Mouse (Mus musculus) ES-CJ7 (cell line): ENCODE results near the gene Btbd2.

Experiments used
- DNase-seq: peaks from one replicate; pipeline ENCODE4 v3.0.0; 2011; ENCODE audit warnings: low read depth, low spot score

Btbd2 gene

DNA sequence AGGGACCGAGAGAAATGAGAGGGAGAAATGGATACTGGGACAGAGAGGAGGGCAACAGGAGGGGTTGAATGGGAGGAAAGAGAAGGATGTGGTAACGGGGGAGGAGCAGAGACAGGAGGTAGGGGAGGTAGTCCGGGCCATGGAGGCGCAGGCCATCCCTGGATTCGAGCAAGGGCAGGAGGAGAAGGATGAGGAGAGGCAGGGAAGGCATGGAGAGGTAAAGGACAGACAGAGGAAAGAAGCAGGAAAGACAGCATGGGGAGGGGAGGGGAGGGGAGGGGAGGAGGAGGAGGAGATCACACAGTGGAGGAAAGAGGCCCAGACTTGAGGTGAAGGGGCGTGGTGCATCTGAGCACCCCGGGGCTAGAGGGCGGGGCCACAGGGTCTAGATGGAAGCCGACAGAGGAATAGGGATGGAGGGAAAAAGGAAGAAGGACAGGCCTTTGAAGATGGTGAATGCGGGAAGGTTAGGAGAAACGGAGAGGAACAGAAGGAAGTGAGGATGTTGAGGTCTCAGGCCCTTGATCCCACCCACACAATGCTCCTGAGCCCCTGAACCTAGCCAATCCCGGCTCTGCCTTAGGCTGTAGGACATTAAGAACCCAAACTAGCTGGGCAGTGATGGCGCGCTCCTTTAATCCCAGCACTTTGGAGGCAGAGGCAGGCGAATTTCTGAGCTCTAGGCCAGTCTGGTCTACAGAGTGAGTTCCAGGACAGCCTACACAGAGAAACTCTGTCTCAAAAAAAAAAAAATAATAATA, at the start of gene Btbd2:
Gene Btbd2 (minus strand): TSS at position 209 of the 761 bp plus-strand sequence.
- peak; percentile 76 for DNase-seq

DNA sequence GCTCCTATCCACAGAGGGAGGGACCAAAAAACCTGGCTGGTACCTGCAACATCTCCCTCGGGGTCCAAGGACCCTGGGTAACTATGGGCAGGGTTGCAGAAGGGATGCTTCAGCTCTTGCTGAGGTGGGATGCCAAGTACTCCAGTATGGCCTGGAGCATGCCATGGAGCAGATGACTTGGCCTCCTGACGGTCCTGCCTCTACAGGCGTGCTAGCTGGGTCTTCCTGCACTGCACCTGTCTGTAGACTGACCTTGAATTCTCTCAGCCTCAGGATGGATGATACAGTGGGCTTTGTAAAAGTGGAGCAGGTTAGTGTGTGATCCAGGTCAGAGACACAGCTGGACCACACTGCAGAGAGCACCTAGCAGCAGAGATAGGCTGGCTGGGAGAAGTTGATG, 48.6 kb upstream of the Btbd2 start:
- no peak for DNase-seq

DNA sequence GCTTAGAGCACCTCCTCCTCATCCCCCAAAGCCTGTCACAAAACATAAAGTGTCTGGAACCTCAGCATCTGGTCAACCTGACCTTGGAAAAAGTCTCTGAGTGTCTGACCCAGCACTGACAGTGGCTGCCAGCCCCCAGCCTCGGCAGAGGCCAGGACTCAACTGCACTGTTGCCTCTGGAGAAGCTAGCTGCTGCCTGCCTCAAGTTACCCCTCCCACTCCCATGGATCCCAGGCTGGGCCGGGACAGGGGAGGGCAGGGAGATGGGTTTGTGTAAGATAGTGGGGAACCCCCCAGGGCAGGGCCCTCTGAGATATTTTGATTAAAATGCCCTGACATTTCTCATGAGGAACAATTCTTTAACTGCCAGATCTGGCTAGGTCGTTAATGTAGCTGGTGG, 48.2 kb upstream of the Btbd2 start:
- DNase-seq, result no peak

DNA sequence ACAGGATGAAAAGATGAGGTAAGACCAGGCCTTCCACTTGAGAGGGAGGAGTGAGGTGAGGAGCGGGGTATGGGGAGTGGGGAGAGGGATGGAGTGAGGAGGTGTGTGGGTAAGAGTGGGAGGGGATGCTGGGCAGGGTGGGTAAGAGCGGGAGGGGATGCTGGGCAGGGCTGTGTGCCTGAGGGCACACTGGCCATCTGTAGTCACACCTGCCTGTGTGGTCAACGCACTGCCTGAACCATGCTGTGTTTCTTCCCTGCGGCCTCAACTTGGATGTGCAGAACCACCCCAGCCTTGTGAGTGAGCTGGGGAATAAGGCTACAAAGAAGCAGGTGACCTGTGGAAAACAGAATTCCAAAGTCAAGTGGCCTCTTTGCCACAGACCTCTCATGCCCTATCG, 47.5 kb upstream of the Btbd2 start:
- DNase-seq, result no peak

DNA sequence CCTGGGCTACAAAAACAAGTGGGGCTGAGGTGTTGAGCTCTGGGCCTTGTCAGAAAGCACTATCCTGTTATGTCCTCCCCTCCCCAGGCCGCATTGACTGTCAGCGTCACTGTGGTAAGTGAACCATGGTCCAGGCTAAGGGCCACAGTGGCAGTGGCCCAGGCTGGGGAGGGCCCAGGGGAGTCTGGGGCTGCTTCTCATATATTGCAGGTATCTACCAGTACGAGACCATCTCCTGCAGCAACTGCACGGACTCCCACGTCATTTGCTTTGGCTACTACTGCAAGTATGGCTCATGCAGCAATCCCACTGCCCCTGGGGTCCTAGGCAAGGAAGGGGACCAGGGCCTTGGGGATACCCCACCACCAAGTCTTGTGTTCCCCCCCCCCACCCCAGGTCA, 46.8 kb upstream of the Btbd2 start:
- DNase-seq, result no peak

DNA sequence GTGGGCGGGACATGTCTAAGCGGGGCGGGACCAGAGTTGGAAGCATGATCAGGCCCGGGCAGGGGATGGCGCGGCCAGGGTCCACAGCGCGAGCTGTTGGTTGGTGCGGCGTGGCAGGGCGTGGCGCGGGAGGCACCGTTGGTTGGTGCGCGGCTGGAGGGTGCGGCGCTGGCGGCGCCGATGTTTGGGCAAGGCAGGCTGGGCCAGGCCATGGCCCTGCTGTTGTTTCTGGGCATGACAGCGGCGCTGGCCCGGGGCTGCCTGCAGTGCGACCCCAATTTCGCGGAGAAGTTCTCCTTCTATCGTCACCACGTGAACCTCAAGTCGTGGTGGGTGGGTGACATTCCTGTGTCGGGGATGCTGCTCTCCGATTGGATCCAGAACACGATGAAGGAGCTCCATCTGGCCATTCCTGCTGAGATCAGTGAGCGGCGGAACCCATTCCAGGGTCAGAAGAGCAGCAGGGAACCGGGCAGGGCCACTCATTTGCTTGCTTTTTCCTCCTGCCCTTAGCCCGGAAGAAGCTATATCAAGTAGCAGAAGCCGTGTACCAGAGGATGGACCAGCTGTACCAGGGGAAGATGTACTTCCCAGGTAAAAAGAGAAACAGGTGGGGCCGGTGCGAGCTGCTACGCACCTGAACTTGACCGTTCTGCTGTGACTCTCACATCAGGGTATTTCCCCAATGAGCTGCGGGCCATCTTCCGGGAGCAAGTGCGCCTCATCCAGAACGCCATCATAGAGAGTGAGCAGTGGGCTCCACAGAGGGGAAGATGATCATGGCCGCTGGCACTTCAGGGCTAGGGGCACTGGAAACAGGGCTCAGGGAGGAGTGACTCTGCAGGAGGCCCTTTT, 45.9 kb upstream of the Btbd2 start:
- DNase-seq, result peak; percentile 92

DNA sequence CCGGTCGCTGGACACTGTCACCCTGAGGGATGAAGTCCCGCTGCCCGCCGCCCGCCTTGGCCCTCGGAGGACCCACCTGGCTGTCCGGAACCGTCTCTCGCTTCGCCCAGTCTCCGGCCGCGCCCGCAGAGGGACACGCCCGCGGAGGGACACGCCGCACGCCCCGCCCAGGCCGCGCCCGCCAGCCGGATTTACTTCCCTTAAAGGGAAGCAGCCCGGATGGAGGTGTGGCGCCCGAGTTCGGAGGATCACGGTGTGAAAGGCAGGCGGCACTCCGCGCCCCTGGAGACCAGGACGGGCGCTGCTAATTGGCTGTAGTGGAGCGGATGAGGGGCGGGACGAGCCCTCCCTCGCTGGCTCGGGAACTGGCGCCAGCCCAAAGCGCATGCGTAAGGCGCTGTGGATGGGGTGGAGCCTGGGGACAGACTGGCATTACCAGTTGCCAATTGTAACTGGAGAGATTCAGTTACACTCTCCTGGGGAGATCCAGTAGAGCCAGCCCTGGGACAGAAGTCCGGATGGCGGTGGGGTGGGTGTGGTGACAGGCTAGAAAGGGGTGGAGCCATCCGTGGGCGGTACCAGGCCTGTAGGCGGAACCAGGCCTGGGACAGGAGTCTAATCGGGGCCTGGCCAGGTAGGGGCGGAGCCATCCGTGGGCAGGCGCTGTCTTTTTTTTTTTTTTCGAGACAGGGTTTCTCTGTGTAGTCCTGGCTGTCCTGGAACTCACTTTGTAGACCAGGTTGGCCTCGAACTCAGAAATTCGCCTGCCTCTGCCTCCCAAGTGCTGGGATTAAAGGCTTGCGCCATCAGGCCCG, 45.1 kb upstream of the Btbd2 start, which contains the start of the genes Mob3a and Izumo4:
Gene Mob3a (minus strand): TSS at position 257 of the 815 bp plus-strand sequence.
Gene Izumo4 (plus strand): TSS at position 464 of the 815 bp plus-strand sequence.
- peak; percentile 99 for DNase-seq

DNA sequence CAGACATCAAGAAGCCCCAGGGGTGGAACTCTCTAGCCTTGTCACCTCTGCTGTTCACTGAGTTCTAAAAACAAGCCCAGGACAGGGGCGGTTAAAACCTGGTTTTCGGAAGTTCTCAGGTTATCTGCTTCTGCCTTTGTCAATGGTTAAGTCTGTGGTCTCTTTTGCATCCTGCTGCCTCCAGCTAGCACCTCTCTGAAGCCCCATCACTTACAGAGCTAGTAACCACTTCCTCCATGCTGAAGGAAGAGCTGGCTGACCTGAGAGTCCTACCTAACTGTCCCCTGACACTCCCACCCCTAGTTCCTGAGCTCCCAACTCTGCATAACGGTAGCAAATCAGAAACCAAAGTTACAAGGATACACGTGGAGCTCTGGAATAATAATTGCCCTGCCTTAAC, 43.9 kb upstream of the Btbd2 start:
- peak; percentile 38 for DNase-seq

DNA sequence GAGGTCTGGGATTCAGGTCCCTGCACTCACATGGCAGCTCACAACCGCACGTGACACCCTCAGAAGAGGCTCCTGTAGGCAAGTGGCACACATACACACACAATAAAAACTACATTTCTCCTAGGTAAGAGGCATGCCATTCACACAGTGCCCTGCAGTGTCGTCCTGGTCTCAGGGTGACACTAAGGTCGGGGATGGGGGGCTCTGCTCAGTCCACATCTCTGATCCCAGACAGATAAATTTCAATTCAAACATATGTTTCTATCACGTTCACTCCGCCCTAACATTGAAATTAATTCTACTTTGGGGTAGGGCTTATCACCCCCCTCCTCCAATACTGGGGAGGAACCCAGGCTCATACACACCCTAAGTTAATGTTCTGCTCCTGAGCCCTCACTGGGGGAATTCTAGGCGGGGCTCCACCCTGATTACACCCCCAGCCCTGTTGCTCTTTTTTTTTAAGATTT, 43.2 kb upstream of the Btbd2 start:
- no peak for DNase-seq

DNA sequence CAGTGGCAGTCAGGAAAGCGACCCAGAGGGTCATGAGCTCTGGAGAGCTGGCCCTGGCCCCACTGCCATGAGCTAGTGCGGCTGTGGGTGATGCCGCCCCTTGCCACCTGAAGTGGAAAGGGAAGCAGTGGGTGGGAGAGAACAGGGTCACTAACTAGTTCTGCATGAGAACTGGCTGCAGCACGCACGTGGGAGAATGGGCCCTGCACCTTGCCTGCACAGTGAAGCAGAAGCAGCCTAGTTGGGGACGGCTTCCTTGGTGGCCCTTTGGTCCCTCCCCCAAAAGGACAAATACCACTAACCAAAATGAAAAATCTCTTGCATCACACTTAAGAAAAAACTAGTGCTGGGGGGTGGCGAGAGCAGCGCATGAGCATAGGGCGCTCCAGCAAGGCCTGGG, 41.7 kb upstream of the Btbd2 start:
- DNase-seq, result no peak

DNA sequence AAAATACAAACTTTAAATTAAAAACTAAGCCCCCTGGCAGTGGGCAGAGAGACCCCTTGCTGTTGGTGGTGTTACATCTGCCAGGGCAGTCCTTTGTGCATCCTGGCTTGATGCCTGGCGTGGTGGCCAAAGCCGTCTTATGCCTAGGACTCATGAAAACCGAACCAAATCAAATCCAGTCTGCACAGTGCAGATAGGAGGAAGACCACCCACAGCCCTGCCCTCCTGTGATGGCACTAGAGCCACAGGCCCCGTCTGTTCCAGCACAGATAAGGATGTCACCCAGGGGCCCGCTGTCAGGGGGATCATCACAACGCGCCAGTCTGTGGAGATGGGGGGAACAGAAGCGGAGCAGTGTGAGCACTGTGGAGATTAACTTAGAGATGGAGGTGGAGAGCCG, 40.9 kb upstream of the Btbd2 start:
- no peak for DNase-seq

DNA sequence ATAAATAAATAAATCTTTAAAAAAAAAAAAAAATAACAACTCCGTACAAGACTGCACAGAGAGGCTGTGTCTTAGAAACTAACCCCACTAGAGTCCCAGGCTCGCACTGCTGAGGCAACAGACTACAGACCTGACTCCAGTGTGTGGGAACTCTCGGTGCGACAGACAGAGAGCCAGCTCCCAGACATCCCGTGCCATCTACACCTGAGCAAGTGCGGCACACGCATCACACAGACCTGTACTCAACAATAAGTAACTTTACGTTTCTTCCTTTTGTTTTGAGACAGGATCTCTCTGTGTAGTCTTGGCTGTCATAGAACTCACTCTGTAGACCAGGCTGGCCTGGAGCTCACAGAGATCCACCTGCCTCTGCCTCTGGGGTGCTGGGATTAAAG, 40.5 kb upstream of the Btbd2 start:
- no peak for DNase-seq

DNA sequence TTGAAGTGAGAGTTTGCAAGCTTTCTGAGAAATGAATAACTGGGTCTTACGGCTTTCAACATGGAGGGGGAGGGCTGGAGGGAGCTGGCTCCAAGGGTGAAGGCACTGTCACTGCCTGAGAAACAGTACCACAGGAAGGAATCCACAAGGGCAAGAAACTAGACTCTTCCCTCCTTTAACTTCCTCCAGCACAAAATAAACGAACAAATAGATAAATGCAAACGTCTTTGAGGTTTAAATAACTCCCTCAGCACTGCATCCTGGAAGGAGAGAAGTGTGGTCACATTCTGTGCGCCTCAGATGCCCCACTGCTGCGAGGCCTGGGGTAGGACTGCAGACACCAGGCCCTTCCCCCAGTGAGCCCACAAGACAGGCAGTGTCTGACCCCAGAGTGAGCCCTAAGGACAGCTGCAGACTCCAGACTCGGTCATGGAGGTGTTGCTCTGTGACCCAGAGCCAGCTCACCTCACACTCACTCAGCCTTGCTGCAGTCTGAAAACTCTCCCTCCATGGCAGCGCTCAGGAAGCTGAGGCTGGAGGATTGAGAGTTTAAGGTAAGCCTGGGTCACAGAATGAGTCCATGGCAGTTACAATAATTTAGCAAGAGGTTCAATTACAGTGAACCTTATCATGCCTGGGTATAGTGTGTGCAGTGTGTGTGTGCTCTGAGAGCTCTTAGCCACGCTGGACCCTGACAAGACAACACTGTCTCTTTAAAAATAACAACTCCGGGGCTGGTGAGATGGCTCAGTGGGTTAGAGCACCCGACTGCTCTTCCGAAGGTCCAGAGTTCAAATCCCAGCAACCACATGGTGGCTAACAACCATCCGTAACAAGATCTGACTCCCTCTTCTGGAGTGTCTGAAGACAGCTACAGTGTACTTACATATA, 39.9 kb upstream of the Btbd2 start:
- no peak for DNase-seq

DNA sequence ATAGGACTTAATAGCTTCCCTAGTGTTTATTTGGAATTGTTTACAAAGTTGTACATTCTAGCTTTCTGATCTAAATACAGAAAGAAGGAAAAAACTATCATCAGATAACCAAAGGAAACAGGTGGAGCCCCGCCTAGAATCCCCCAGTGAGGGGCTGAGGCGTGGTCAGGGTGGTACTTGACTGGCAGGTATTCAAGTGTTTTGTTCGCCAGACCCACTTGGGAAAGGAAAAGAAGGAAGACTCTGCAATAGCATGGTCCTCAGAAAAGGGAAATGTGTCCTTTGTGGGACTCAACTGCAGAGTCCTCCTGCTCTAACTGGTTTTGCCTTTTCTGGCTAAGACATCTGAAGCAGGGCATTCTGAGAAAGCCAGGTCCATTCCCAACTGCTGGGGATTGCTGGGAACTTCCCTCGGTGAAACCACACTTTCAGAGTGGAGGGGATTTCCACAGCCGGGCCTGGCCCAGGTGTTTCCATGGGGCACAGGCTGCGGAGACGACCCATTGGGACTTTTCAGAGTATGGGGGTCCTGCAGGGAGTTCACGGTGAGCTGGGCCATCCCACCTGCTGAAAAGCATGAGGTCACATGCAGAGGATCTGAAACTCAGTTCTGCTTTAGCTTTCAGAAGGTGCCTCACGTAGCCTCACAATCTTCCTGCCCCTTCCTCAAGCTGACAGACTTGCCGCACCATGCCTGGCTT, 39.1 kb upstream of the Btbd2 start:
- no peak for DNase-seq

DNA sequence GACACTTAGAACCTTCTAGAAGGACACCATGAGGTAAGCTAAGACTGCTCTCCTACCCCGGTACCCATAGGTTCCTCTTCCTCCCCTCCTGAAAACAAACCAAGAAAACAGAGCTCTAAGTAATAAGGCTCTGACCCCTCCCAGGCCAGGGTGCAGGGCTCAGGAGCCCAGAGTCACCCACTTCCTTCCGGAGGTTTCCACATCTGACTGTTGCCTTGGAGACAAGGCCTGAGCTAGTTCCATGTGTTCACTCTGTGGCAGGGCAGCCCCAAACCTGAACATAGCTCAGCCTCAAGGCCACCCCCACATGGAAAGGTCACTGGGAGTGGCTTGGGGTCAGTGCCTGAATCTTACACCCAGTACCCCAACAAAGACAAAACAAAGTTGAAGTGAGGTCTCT, 38.3 kb upstream of the Btbd2 start:
- DNase-seq, result no peak

DNA sequence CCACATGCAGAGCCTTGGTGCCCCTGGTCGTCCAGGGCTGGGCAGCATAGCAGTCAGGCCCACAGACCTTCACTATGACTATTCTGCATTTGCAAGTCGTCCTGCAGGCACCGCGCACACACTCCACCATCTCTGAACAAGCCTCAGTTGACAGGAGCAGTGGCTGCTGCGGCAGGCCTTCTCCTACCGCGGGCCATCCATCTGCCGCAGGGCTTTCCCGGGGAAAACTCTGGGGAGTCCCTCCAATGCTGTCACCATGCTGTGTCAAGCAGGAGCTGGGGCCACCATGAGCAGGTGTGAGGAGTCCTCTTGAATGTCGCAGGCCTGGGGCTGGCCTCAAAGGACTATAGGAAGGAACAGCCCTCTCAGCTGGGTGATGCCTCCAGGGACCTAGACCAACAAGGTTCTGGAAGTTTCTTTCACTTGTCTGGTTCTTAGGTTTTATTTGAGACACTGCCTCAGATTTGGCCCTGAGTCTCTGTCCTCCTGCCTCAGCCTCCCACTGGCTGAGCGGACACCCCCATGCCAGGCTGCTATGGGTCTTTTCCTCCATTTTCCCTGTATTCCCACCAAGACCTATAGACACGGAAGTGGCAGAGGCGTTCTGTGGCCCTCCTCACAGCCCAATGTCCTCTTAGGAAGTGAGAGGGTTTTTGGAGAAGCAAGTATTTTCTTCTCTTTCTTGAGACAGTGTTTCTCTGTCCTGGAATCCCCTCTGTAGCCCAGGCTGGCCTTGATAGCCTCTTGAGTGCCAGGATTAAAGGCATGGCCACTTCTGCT, 37.5 kb upstream of the Btbd2 start:
- no peak for DNase-seq

DNA sequence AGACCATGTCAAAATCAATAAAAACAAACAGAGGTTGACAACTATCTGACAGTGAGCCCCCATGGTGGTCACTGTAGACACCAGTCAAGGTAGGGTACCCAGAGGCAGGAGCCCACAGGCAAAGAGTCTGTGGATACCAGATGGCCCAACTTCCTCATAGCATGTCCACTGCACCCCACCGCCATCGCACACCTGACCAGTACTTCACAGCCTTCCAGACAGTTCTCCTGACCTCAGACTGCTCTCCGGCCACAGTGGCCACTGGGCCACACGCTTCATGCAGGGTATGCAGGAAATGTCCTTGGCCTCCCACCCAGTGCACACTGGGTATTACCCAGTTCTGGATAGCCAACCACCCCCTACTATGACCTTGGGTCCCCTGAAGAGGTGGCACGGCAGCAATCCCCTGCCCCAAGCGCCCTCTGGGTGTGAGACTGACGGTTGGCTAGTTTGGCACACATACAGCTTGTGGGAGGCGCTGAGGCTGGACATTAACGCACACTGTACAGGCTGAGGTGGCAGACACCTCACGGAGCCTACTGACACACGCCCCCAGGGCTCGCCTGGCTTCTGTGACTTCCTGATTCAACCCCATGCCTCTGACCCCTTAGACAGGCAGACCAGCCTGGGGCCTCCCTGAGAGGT, 36.7 kb upstream of the Btbd2 start:
- no peak for DNase-seq

DNA sequence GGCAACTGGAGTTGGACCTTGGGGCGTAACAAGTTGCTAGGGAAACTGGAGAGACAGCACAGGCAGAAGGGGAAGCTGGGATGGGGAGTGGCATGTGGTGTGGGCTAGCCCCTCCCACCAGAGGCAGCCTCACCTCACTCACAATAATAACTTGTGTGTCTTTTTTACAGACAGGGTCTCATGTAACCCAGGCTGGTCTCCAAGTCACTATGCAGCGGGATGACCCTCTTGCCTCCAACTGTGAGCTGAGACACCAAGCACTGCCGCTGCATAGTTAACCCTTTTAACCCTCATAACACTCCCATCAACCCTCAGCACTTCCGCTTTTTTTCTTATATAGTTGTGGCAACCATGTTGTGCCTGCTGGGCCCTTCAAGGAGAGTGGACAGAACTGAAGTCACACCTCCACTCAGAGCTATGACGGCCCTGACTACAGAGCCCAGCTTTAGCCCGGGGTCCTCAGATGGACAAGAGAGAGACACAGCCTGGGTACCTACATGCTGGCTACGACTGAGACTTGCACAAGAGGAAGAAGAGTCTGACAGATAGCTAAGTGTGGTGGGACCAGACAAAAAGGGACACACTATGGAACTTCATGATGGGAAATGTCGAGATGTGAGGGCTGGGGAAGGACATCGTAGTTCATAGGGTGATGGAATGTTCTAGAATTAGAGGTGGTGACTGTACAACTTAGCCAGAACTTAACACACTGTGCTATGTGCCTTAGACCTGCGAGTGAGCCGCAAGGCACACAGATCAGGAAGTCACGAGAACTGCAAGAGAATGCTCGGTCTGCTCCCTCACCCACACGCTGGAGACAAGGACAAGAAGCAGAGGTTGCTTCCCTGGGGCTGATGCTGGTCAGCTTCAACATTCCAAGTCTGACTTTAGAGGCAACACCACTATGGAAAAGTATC, 35.6 kb upstream of the Btbd2 start:
- no peak for DNase-seq
